Mouse (Mus musculus) cortical plate, adult 2 months (tissue): ENCODE data around the gene Adipoq.

Experiments used
- CTCF ChIP-seq: fragments of 200-500 bp; IDR thresholded peaks from 2 replicates; pipeline ENCODE4 v1.5.1; 2011; ENCODE audit warnings: mild to moderate bottlenecking, control low read depth, low read length; ENCODE audit not compliant: insufficient read depth; ENCODE audit errors: extremely low read depth
- POLR2A ChIP-seq: fragments of 200-500 bp; IDR thresholded peaks from 2 replicates; pipeline ENCODE4 v1.6.1; 2011; ENCODE audit warnings: mild to moderate bottlenecking, low read length, control low read depth; ENCODE audit not compliant: insufficient read depth; ENCODE audit errors: extremely low read depth

DNA sequence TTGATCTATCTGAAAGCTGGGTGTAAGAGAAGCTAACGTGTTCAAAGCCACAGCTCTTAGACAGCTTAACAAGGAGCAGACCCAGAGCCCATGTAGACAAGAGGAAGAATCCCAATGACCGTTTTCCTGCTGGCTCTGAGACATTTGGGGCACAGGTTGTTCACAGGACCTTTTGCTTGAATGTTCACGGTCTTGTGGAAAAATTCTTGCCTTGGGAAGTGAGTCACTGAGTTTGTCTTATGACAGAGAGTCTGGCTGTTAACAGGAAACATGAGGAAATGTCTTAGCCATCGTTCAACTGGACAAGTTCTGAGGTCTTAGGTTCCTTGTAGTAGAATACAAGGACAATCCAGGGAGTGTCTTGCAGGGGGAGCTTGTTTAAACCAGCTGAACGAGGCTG lies 20.7 kb downstream of the Adipoq start:
- no peak for TF ChIP-seq CTCF
- no peak for TF ChIP-seq POLR2A
